In the genomic region with DNA sequence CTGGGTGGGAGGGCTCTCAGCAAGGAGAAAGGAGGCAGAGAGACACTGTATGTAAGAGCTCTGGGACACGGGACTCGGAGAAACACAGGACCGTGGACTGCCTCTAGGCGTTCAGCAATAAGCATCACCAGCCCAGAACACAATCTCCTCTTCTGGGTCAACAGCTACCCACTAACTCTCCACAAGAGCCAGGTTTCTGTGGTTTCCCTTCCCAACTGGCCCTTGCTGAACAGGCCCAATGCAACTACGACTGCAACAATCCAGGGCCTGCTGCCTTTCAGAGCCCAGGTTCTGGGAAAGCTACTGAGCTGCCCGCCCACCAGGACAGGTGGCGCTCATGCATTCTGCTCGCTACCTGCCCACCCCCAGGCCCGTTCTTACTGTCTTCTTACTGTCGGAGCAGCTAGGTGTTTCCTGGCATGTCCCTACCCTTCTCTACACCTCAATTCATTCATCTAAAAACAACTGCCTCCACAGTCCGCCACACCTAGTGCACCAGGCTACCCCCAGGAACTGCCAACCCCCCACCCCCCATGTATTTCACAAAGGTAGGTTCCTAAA, we compare ENCODE assay signal across 8 mouse cellular contexts. TPM values are rescaled to one million over a fixed set of nuclear protein-coding genes. Genes with fewer than 3 reads are reported as not detected.
DNase-seq lines count a peak whose midpoint lies in the region; ATAC-seq and TF ChIP-seq lines count a peak whose summit lies in the region.

No protein-coding gene starts in this region.

- peaks cover 13% of the 10 kb centered on the region for H3K27me3 ChIP-seq in heart, embryonic 15.5 days
- no peaks in the 10 kb centered on the region for H3K27me3 ChIP-seq in MEL (ENCODE audit: control insufficient read depth in 1 of 2, insufficient read depth in 2 of 2, low read length in 2 of 2)
- H3K27me3 ChIP-seq in forebrain, embryonic 12.5 days: peaks cover 22% of the 10 kb centered on the region
- peaks cover 17% of the 10 kb centered on the region for H3K27me3 ChIP-seq in liver, embryonic 13.5 days

- peak overlapping the region; percentile 81 for H3K4me2 ChIP-seq in heart, embryonic 15.5 days
- peak overlapping the region; percentile 80 for H3K4me2 ChIP-seq in forebrain, embryonic 12.5 days
- H3K4me2 ChIP-seq in liver, embryonic 13.5 days: peak overlapping the region; percentile 84

- no peaks in the 10 kb centered on the region; the same call in 1 of the 2 replicates for H3K79me2 ChIP-seq in MEL (ENCODE audit: control insufficient read depth, insufficient read depth, low read length, poor library complexity)

- no peak for TF ChIP-seq EP300 in MEL (IDR thresholded peaks at IDR 0.05; ENCODE audit: low read depth in 1 of 2, low read length in 2 of 2)

- H3K4me3 ChIP-seq in heart, embryonic 15.5 days: peak overlapping the region; percentile 66
- H3K4me3 ChIP-seq in MEL (ENCODE audit: control insufficient read depth in 1 of 2, insufficient read depth in 1 of 2, low read depth in 2 of 2, low read length in 2 of 2): peak overlapping the region; percentile 52 to 68
- H3K4me3 ChIP-seq in forebrain, embryonic 12.5 days (replicated peaks): peak overlapping the region; percentile 59
- peak overlapping the region; percentile 67 for H3K4me3 ChIP-seq in liver, embryonic 13.5 days (replicated peaks)

- DNase-seq in heart, postnatal 4 days: no peak
- DNase-seq in MEL (ENCODE audit: low read depth, low spot score): peak; percentile 46
- DNase-seq in liver, embryonic 13.5 days: no peak
- no peak for DNase-seq in yolk sac, embryonic 10.5 days (ENCODE audit: low spot score)
- no peak for DNase-seq in left cerebral cortex, postnatal 4 days
- DNase-seq in spleen, postnatal 4 days (ENCODE audit: low spot score in 2 of 2): no peak

- no peak for ATAC-seq in heart, embryonic 15.5 days (replicated peaks; ENCODE audit: insufficient number of reproducible peaks, insufficient read depth, low FRiP score, low read depth)
- no peak for ATAC-seq in forebrain, embryonic 12.5 days (ENCODE audit: low FRiP score)
- peak; percentile 4; the same call in 1 of the 2 replicates for ATAC-seq in liver, embryonic 13.5 days (ENCODE audit: low read depth)

- WGBS in heart, embryonic 15.5 days: 74% methylated on average over 11 of the region's 11 CpGs
- 82% methylated on average over 11 of the region's 11 CpGs for WGBS in forebrain, embryonic 12.5 days
- 73% methylated on average over 11 of the region's 11 CpGs for WGBS in liver, embryonic 13.5 days (ENCODE audit: insufficient replicate concordance)

- H3K36me3 ChIP-seq in heart, embryonic 15.5 days: no peaks in the 10 kb centered on the region
- peaks cover 0 to 9% of the 10 kb centered on the region in 2 experiments; a peak in 2 of 4 replicates for H3K36me3 ChIP-seq in MEL (ENCODE audit: control insufficient read depth in 1 of 2, insufficient read depth in 2 of 2, low read length in 2 of 2)
- 0 out of 2 replicates have a peak, but pooled peaks cover 2% of the 10 kb centered on the region for H3K36me3 ChIP-seq in forebrain, embryonic 12.5 days (replicated peaks)
- H3K36me3 ChIP-seq in liver, embryonic 13.5 days: no peaks in the 10 kb centered on the region

- peaks cover 16% of the 10 kb centered on the region for H3K4me1 ChIP-seq in heart, embryonic 15.5 days (replicated peaks)
- H3K4me1 ChIP-seq in MEL (ENCODE audit: control insufficient read depth in 1 of 2, insufficient read depth in 2 of 2, low read length in 2 of 2): peaks cover 7 to 20% of the 10 kb centered on the region in 2 experiments
- H3K4me1 ChIP-seq in forebrain, embryonic 12.5 days: peaks cover 20% of the 10 kb centered on the region
- H3K4me1 ChIP-seq in liver, embryonic 13.5 days (replicated peaks): peaks cover 40% of the 10 kb centered on the region

- peak overlapping the region; percentile 55 for H3K27ac ChIP-seq in heart, embryonic 15.5 days
- peak overlapping the region; percentile 90 for H3K27ac ChIP-seq in MEL (ENCODE audit: control insufficient read depth, low read depth, low read length)
- H3K27ac ChIP-seq in forebrain, embryonic 12.5 days: peak overlapping the region; percentile 21; the same call in 1 of the 2 replicates
- peak overlapping the region; percentile 96 for H3K27ac ChIP-seq in liver, embryonic 13.5 days

- TF ChIP-seq RAD21 in MEL (IDR thresholded peaks at IDR 0.05; ENCODE audit: low read depth, low read length): no peak

- TF ChIP-seq POLR2A in MEL (IDR thresholded peaks at IDR 0.05; ENCODE audit: control insufficient read depth in 1 of 2, insufficient read depth in 1 of 2, low read depth in 1 of 2, low read length in 2 of 2, poor library complexity in 1 of 2): no peak

- intact Hi-C loops in left cerebral cortex, postnatal 4 days (cut with DNase I): no loop called here

- H3K9me3 ChIP-seq in heart, embryonic 15.5 days (replicated peaks): no peaks in the 10 kb centered on the region
- H3K9me3 ChIP-seq in MEL (replicated peaks; ENCODE audit: insufficient read depth, low read length): no peaks in the 10 kb centered on the region
- H3K9me3 ChIP-seq in forebrain, embryonic 12.5 days: no peaks in the 10 kb centered on the region
- no peaks in the 10 kb centered on the region for H3K9me3 ChIP-seq in liver, embryonic 13.5 days (replicated peaks)

- H3K9ac ChIP-seq in heart, embryonic 15.5 days: peak overlapping the region; percentile 67; the same call in 1 of the 2 replicates
- peak overlapping the region; percentile 57 for H3K9ac ChIP-seq in MEL (ENCODE audit: control insufficient read depth, low read depth, low read length, poor library complexity, severe bottlenecking)
- peak overlapping the region; percentile 63 for H3K9ac ChIP-seq in forebrain, embryonic 12.5 days
- H3K9ac ChIP-seq in liver, embryonic 13.5 days: peak overlapping the region; percentile 79

- no peak for TF ChIP-seq CTCF in MEL (IDR thresholded peaks at IDR 0.05 in 2 of 3, conservative IDR thresholded peaks at IDR 0.05 in 1 of 3; ENCODE audit: control insufficient read depth in 1 of 3, insufficient read depth in 1 of 3, low read depth in 2 of 3, low read length in 3 of 3, poor library complexity in 1 of 3, severe bottlenecking in 1 of 3)

TF ChIP-seq in MEL, 35 proteins besides CTCF, POLR2A, EP300 and RAD21:
- no peak for TF ChIP-seq ZNF384 (IDR thresholded peaks at IDR 0.05; ENCODE audit: low read depth, low read length)
- no peak for TF ChIP-seq ZKSCAN1 (IDR thresholded peaks at IDR 0.05; ENCODE audit: low read depth, low read length)
- no peak for TF ChIP-seq JUND (IDR thresholded peaks at IDR 0.05; ENCODE audit: low read depth, low read length)

RNA-seq across cellular contexts. Expression of a gene that starts 35.5 kb away (rescaled TPM):
- 13.8 and 36.7 TPM in 2 replicates for polyA plus RNA-seq in heart, embryonic 15.5 days (2015; fragmentation: Nextera tagmentation; extraction: Ambion mirVana)
- total RNA-seq in heart, postnatal 4 days (2021): 10 to 100 TPM in 1 of 2 experiments, 1 to 10 TPM in 1; 8.7 to 10.1 TPM
- 17.2 and 22.2 TPM in 2 replicates for total RNA-seq in MEL (2012; rRNA removed)
- 10 to 100 TPM in 1 of 2 experiments, not detected in 1; 38.6 TPM for polyA plus RNA-seq in MEL (2012; ENCODE audit: insufficient read depth in 1 of 2, insufficient read length in 2 of 2, low read depth in 1 of 2, low replicate concordance in 2 of 2, missing spikeins in 1 of 2)
- 7.4 and 8.4 TPM in 2 replicates for polyA plus RNA-seq in forebrain, embryonic 12.5 days (2016; fragmentation: Nextera tagmentation; extraction: Ambion mirVana)
- 41.7 and 53.3 TPM in 2 replicates for polyA plus RNA-seq in liver, embryonic 13.5 days (2015; fragmentation: Nextera tagmentation; extraction: Ambion mirVana)
- 1 to 10 TPM; 4.7 to 6.0 TPM for total RNA-seq in left cerebral cortex, postnatal 4 days (2021)

RNA-seq across cellular contexts. Expression of a gene that starts 44.0 kb away (rescaled TPM):
- polyA plus RNA-seq in heart, embryonic 15.5 days (2015; fragmentation: Nextera tagmentation; extraction: Ambion mirVana): 0.63 and 1.9 TPM in 2 replicates
- 1 to 10 TPM; 1.7 to 2.0 TPM for total RNA-seq in heart, postnatal 4 days (2021)
- 2.9 and 3.7 TPM in 2 replicates for total RNA-seq in MEL (2012; rRNA removed)
- 10 to 100 TPM in 1 of 2 experiments, not detected in 1; 11.1 TPM for polyA plus RNA-seq in MEL (2012; ENCODE audit: insufficient read depth in 1 of 2, insufficient read length in 2 of 2, low read depth in 1 of 2, low replicate concordance in 2 of 2, missing spikeins in 1 of 2)
- polyA plus RNA-seq in forebrain, embryonic 12.5 days (2016; fragmentation: Nextera tagmentation; extraction: Ambion mirVana): 3.3 and 3.6 TPM in 2 replicates
- polyA plus RNA-seq in liver, embryonic 13.5 days (2015; fragmentation: Nextera tagmentation; extraction: Ambion mirVana): 0.89 and 1.4 TPM in 2 replicates
- total RNA-seq in left cerebral cortex, postnatal 4 days (2021): 1 to 10 TPM; 5.6 to 6.8 TPM

Comparison
In these comparisons a context has a peak if more than half of its experiments do, and no peak if none do; other contexts are left out.
1. H3K27ac ChIP-seq: peak in every context shown above with its lines; median percentile 96 in liver, embryonic 13.5 days; 90 in MEL; 55 in heart, embryonic 15.5 days; 21 in forebrain, embryonic 12.5 days.